Mouse (Mus musculus) liver, embryonic 11.5 days (tissue): ENCODE results near the gene Bean1. TPM values are rescaled to one million over a fixed set of nuclear protein-coding genes. Genes with fewer than 3 reads are reported as not detected.

ENCODE experiments used
- ATAC-seq: fragments of 200-750 bp; cut with Nextera tagmentation; replicated peaks from 2 replicates; pipeline ENCODE4 v1.8.0; 2017; ENCODE audit warnings: moderate number of reproducible peaks, mild to moderate bottlenecking, moderate TSS enrichment, moderate library complexity; ENCODE audit not compliant: low FRiP score
- DNase-seq: peaks from one replicate; pipeline ENCODE4 v3.0.0-alpha.2; 2017; ENCODE audit warnings: low spot score
- H3K27ac ChIP-seq: fragments of 300-500 bp; sonication (generic); 2 replicates; pipeline ENCODE4 v1.5.1; 2014; ENCODE audit warnings: mild to moderate bottlenecking, low read depth, low read length, control low read depth
- H3K27me3 ChIP-seq: fragments of 300-500 bp; sonication (generic); replicated peaks from 2 replicates; pipeline ENCODE4 v1.6.1; 2014; ENCODE audit warnings: low read length, mixed read lengths; ENCODE audit not compliant: control insufficient read depth, insufficient read depth
- H3K36me3 ChIP-seq: fragments of 300-500 bp; sonication (generic); 2 replicates; pipeline ENCODE4 v1.6.1; 2014; ENCODE audit warnings: mild to moderate bottlenecking, low read length, moderate library complexity, mixed read lengths; ENCODE audit not compliant: control insufficient read depth, insufficient read depth
- H3K4me1 ChIP-seq: fragments of 300-500 bp; sonication (generic); replicated peaks from 2 replicates; pipeline ENCODE4 v1.6.1; 2014; ENCODE audit warnings: low read length, mixed read lengths; ENCODE audit not compliant: control insufficient read depth, insufficient read depth
- H3K4me2 ChIP-seq: fragments of 300-500 bp; sonication (generic); 2 replicates; pipeline ENCODE4 v1.6.1; 2014; ENCODE audit warnings: mild to moderate bottlenecking, control low read depth, moderate library complexity
- H3K4me3 ChIP-seq: fragments of 300-500 bp; sonication (generic); 2 replicates; pipeline ENCODE4 v1.5.1; 2014; ENCODE audit warnings: low read depth, low read length, control low read depth
- H3K9ac ChIP-seq: fragments of 300-500 bp; sonication (generic); 2 replicates; pipeline ENCODE4 v1.6.1; 2014; ENCODE audit warnings: low read depth, low read length, control low read depth
- H3K9me3 ChIP-seq: fragments of 300-500 bp; sonication (generic); 2 replicates; pipeline ENCODE4 v1.6.1; 2016; ENCODE audit warnings: low read length, inconsistent platforms, mixed read lengths; ENCODE audit not compliant: control insufficient read depth
- WGBS: fragments of 180-500 bp; shearing (Covaris S2); extraction: QIAGEN DNeasy Blood & Tissue Kit; methylation state at CpG from one replicate; pipeline ENCODE4 v1.1.7; 2014; 5-methylcytosine and 5-hydroxymethylcytosine counted together
- polyA plus RNA-seq: library from polyadenylated mRNA; unstranded; fragments of >200 nt; fragmentation: Nextera tagmentation; extraction: Ambion mirVana; gene quantifications from 2 replicates; pipeline ENCODE4 v1.2.1, GENCODE M21; 2014

The Bean1 gene
- polyA plus RNA-seq, 1 experiment from 2014 or later = 0.10 TPM

DNA sequence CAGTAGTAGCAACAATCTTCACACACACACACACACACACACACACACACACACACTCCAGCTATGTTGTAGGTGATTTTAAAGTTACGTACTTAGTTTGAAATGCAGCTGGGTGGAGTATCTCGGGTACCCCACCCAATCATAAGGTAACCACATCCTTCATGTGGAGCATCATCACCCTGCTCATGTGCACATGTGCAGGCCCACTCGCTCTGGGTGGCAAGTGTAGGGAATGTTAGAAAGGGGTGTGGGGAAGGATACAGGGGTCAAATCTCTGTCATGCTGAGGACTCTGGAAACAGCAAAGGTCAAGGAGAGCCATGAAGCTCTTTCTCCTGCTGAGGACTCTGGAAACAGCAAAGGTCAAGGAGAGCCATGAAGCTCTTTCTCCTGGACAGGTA is 34.0 kb upstream of the Bean1 start:
- no peak overlapping the region for H3K4me3 ChIP-seq
- 81% methylated on average over 3 of the region's 3 CpGs for WGBS
- H3K4me2 ChIP-seq = no peak overlapping the region
- no peaks in the 10 kb centered on the region for H3K4me1 ChIP-seq
- H3K9me3 ChIP-seq = no peaks in the 10 kb centered on the region
- H3K36me3 ChIP-seq = no peaks in the 10 kb centered on the region
- DNase-seq = no peak
- no peak for ATAC-seq
- no peak overlapping the region for H3K27ac ChIP-seq
- H3K9ac ChIP-seq = no peak overlapping the region
- H3K27me3 ChIP-seq = no peaks in the 10 kb centered on the region

DNA sequence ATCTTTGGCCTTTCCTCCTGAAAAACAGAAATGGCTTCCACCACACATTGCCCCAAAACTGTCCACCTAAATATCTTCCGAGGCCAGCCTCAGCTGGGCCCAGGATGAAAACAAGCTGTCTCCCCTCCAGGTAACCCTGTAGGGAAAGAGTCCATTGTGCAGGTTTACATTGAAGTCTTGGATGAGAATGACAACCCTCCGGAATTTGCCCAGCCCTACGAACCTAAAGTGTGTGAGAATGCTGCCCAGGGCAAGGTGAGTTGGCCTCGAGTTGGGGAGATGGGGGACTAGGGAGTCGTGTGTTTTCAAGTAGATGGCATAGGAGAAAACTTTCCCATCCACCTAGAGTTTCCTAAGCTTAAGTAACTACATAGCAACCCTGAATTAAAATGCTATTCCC is 32.6 kb upstream of the Bean1 start:
- no peak for DNase-seq
- 71% methylated on average over 5 of the region's 5 CpGs for WGBS
- no peaks in the 10 kb centered on the region for H3K27me3 ChIP-seq
- no peak overlapping the region for H3K9ac ChIP-seq
- H3K9me3 ChIP-seq = no peaks in the 10 kb centered on the region
- no peak overlapping the region for H3K27ac ChIP-seq
- H3K36me3 ChIP-seq = no peaks in the 10 kb centered on the region
- no peak overlapping the region for H3K4me2 ChIP-seq
- ATAC-seq = no peak
- H3K4me1 ChIP-seq = no peaks in the 10 kb centered on the region
- H3K4me3 ChIP-seq = no peak overlapping the region

DNA sequence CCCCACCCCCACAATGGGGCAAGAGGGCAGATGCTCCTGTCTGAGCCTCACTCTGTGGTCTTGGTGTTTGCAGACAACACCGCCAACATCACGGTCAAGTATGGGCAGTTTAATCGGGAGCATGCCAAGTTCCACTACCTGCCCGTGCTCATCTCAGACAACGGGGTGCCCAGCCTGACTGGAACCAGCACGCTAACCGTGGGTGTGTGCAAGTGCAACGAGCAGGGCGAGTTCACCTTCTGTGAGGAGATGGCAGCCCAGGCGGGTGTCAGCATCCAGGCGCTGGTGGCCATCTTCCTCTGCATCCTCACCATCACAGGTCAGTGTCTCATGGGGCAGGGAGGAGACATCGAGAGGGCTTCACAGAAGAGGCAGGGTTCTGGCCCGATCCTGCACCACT is 29.6 kb upstream of the Bean1 start:
- H3K27ac ChIP-seq = no peak overlapping the region
- no peaks in the 10 kb centered on the region for H3K4me1 ChIP-seq
- DNase-seq = no peak
- no peak overlapping the region for H3K9ac ChIP-seq
- H3K9me3 ChIP-seq = no peaks in the 10 kb centered on the region
- no peak overlapping the region for H3K4me2 ChIP-seq
- H3K36me3 ChIP-seq = no peaks in the 10 kb centered on the region
- no peaks in the 10 kb centered on the region for H3K27me3 ChIP-seq
- ATAC-seq = no peak
- WGBS = 91% methylated on average over 13 of the region's 13 CpGs
- H3K4me3 ChIP-seq = no peak overlapping the region

DNA sequence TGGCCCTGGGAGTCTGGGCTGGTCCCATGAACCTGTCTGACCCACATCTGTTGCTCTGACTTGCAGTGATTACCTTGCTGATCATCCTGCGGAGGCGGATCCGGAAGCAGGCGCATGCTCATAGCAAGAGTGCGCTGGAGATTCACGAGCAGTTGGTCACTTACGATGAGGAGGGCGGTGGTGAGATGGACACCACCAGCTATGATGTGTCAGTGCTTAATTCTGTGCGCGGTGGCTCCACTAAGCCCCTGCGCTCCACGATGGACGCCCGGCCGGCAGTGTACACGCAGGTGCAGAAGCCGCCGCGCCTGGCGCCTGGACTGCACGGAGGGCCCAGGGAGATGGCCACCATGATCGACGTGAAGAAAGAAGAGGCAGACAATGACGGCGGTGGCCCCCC is 27.8 kb upstream of the Bean1 start:
- no peaks in the 10 kb centered on the region for H3K4me1 ChIP-seq
- ATAC-seq = no peak
- no peaks in the 10 kb centered on the region for H3K27me3 ChIP-seq
- DNase-seq = no peak
- no peak overlapping the region for H3K4me2 ChIP-seq
- H3K4me3 ChIP-seq = no peak overlapping the region
- 82% methylated on average over 25 of the region's 25 CpGs for WGBS
- no peaks in the 10 kb centered on the region for H3K36me3 ChIP-seq
- no peaks in the 10 kb centered on the region for H3K9me3 ChIP-seq
- H3K9ac ChIP-seq = no peak overlapping the region
- no peak overlapping the region for H3K27ac ChIP-seq

DNA sequence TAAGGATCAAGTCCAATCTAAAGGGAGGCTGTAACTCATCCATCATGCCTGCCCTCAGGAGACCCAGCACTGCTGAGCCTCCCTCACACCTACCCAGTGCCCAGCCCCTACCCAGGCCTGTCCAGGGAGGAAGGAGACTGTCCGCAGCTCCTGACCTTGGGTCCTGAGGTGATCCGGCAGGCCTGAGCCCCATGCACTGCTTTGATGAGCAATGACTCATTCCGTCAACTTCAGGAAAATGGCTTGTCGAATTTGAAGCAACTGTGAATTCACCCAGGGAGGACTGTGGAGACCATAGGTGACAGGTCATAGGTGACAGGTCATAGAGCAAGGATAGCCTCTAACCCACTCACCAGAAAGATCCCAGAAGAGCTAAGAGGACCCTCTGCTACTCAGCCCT is 26.9 kb upstream of the Bean1 start:
- no peak for DNase-seq
- WGBS = 68% methylated on average over 4 of the region's 4 CpGs
- no peak overlapping the region for H3K4me2 ChIP-seq

DNA sequence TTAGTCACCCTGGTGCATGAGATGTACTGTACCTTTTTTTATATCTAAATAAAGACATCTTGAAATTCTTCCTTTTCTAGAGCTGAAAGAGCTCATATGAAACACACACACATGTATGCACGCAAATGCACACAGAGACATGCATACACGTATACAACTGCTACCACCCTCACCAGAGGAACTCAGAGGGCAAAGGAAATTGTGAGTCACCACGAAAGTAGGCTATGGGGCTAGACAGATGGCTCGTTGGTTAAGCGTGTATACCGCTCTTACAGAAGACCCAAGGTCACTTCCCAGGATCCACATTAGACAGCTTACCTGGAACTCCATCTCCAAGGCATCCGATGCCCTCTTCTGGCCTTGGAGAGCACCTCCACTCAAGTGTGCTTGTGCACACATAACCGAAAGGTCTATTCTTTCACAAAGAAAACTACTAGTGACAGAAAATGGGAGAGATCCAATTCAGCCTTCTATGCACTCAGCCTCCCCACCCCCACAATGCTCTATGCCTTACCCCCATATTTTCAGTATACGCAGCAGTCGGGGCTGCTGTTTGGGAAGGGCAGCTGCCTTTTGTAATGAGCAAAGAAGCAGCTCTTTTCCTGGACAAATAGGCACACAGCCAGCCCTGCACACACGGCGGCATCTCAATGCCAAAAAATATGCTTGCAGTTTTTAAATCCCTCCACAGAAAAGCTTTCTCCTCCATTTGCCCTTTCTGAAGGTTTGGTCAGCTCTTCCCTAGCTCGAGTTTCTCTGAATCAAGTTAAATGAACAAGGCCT is 25.6 kb upstream of the Bean1 start:
- Histone ChIP-seq H3K4me3 (no peak overlapping the region), H3K36me3 (no peaks in the 10 kb centered on the region), H3K9ac (no peak overlapping the region), H3K9me3 (no peaks in the 10 kb centered on the region), H3K4me1 (no peaks in the 10 kb centered on the region), H3K27ac (no peak overlapping the region), H3K27me3 (no peaks in the 10 kb centered on the region), H3K4me2 (no peak overlapping the region)
- WGBS = 78% methylated on average over 13 of the region's 13 CpGs
- DNase-seq (no peak), ATAC-seq (no peak)

More for the DNA sequence above, 26.9 kb upstream of the Bean1 start:
- Histone ChIP-seq H3K4me1 (no peaks in the 10 kb centered on the region), H3K4me3 (no peak overlapping the region), H3K36me3 (no peaks in the 10 kb centered on the region), H3K9ac (no peak overlapping the region), H3K27ac (no peak overlapping the region), H3K9me3 (no peaks in the 10 kb centered on the region), H3K27me3 (no peaks in the 10 kb centered on the region)
- ATAC-seq = no peak

DNA sequence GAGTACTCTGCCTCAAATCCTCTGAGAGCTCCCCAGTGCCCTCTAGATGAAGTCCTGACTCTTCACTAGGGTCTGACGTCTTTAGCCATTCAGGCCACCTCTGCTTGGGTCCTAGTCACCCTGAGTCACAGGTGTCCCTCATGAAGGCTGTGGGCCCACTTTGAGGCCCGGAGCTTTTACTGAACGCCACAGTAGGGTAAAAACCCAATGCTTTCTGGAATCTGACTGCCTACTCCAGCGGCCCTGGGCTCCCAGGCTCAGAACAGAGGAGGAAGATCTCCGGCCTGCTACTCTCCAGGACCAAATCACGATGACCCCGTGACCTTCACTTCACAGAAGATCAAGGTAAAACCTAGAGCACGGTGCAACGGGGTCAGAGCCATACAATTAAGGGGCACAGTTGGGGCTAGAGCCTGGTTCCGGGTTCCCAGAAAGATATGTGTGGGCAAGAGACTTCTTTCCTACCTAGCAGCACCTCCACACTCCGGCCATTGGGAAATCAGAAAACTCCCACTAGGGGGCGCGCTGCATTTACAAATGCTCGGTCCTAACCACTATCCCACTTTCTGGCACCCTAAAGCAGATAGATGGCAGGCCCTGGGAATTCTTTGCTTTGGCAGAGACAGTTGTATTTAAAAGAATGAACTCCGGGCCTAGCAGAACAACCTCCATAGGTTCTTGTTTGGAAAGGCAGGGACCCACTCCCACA is 24.1 kb upstream of the Bean1 start:
- Histone ChIP-seq H3K4me1 (no peaks in the 10 kb centered on the region), H3K4me3 (no peak overlapping the region), H3K36me3 (no peaks in the 10 kb centered on the region), H3K27me3 (no peaks in the 10 kb centered on the region), H3K4me2 (no peak overlapping the region), H3K9ac (no peak overlapping the region), H3K27ac (no peak overlapping the region), H3K9me3 (no peaks in the 10 kb centered on the region)
- WGBS = 32% methylated on average over 15 of the region's 15 CpGs
- ATAC-seq (peak; percentile 57), DNase-seq (peak; percentile 79)

DNA sequence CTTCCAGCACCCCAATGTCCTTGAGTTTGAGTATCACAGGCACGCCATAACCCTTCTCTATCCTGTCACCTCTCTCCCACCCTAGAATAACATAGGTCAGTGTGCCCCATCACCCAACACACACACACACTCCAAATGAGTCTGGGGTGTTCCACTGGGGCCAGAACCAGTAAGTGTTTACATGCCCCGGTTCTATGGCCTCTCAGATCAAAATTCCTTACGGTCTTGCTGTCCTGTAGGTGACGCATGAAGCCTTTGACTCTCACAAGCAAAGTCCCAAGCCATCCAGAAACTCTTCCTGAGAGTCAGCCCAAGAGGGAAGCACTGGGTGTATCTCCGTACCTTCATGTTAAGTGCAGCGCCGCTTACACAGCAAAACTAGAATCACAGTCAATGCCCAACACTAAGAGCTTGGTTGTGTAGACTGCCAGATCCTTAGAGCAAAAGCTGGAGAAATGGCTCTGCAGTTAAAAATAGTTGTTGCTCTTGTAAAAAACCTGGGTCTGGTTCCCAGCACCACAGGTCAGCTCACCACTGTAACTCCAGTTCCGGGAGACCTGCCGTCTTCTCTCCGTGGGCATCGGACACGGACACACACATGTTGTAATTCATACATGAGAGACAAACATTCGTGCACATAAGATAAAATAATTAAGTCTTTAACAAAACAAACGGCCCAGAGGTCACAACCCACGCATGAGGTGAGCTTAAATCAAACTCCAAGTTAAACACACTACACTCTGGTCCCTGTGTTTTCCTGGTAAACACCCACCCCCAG is 23.3 kb upstream of the Bean1 start:
- Histone ChIP-seq H3K4me3 (no peak overlapping the region), H3K9me3 (no peaks in the 10 kb centered on the region), H3K36me3 (no peaks in the 10 kb centered on the region), H3K4me2 (no peak overlapping the region), H3K27me3 (no peaks in the 10 kb centered on the region), H3K9ac (no peak overlapping the region), H3K27ac (no peak overlapping the region), H3K4me1 (no peaks in the 10 kb centered on the region)
- WGBS = 85% methylated on average over 15 of the region's 15 CpGs
- DNase-seq = no peak
- ATAC-seq = peak; percentile 20; the same call in 1 of the 2 replicates
